Mouse (Mus musculus): ENCODE measurements around the gene Tbc1d8.

GRCm38 (mm10) chr1:39528319-39528718 is 49.8 kb upstream of the Tbc1d8 start:
- no peak for TF ChIP-seq CTCF (IDR thresholded peaks at IDR 0.05; ENCODE audit: low read depth)
- TF ChIP-seq EP300 (IDR thresholded peaks at IDR 0.05; ENCODE audit: low read depth), result no peak
